Mouse (Mus musculus): ENCODE data around the gene Nppb.

DNA sequence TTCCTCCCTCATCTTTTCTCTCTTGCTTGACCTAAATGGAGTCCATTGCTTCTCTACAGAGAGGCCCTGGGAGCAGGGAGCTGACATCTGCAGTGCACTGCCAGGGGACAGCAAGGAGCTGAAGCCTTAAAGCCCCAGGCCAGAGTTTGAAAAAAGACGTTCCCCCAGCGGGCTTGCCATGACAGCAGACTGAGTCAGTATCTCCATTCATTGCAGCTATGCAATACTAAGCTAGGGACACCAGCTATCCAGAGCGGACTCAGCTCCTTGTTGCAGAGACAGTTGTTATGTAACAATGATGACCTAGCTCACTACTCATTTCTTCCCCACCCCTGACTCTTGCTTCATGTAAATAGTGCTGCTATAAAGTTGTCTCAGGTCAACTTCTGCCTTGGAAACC, 9.7 kb downstream of the Nppb start:
- no peak for TF ChIP-seq CTCF (IDR thresholded peaks at IDR 0.05; ENCODE audit: low read depth)
- no peak for TF ChIP-seq EP300 (IDR thresholded peaks at IDR 0.05; ENCODE audit: low read depth)

Data from liver, embryonic 14.5 days (tissue).